16 mouse cellular contexts compared by ENCODE assay signal in genomic region chr19:46908207-46908606, GRCm38 (mm10).
"Had no signal": no experiment of that assay in that cellular context is flagged by ENCODE, and none has a peak within 500 bp of the region (broad histone marks: within the 10 kb centered on the region; RNA-seq: fewer than 3 reads in every experiment).

No protein-coding gene starts in this region.

- H3K9me3 ChIP-seq: kidney, embryonic 15.5 days; limb, embryonic 13.5 days; midbrain, embryonic 10.5 days; neural tube, embryonic 15.5 days; stomach, embryonic 15.5 days had no signal

- H3K4me1 ChIP-seq: stomach, embryonic 15.5 days had no signal

- H3K36me3 ChIP-seq: neural tube, embryonic 15.5 days had no signal

- H3K27ac ChIP-seq: midbrain, embryonic 10.5 days; neural tube, embryonic 15.5 days; stomach, embryonic 15.5 days had no signal

- DNase-seq: kidney, adult 18-20 months; left cerebral cortex, postnatal 4 days; lung, adult 18-20 months; lung, postnatal 4 days; midbrain, embryonic 14.5 days; retina, postnatal 1 day; right cerebral cortex, postnatal 4 days; spleen, adult 18-20 months; thymus, adult 2 months; thymus, postnatal 25 days had no signal

- H3K4me3 ChIP-seq: kidney, embryonic 15.5 days; limb, embryonic 13.5 days; midbrain, embryonic 10.5 days; myocyte; neural tube, embryonic 15.5 days; stomach, embryonic 15.5 days had no signal

- H3K27me3 ChIP-seq: kidney, embryonic 15.5 days; limb, embryonic 13.5 days; neural tube, embryonic 15.5 days; stomach, embryonic 15.5 days had no signal

- H3K4me2 ChIP-seq: kidney, embryonic 15.5 days; limb, embryonic 13.5 days; neural tube, embryonic 15.5 days; stomach, embryonic 15.5 days had no signal

- H3K9ac ChIP-seq: kidney, embryonic 15.5 days; limb, embryonic 13.5 days; neural tube, embryonic 15.5 days; stomach, embryonic 15.5 days had no signal
